Mouse (Mus musculus): ENCODE measurements around the gene Tmem184c. TPM values are rescaled to one million over a fixed set of nuclear protein-coding genes. Genes with fewer than 3 reads are reported as not detected.

The Tmem184c gene
- polyA plus RNA-seq, 1 experiment from 2014 or later = 65.4 TPM

GRCm38 (mm10) chr8:77561441-77561840, 49.1 kb downstream of the Tmem184c start:
- Histone ChIP-seq H3K36me3 (replicated peaks; ENCODE audit: control insufficient read depth, insufficient read depth, low read depth, low read length) (peaks cover 13% of the 10 kb centered on the region), H3K27ac (replicated peaks; ENCODE audit: low read depth, low read length) (no peak overlapping the region), H3K4me2 (ENCODE audit: low read depth, low read length) (no peak overlapping the region), H3K27me3 (ENCODE audit: control insufficient read depth, insufficient read depth, low read length) (no peaks in the 10 kb centered on the region), H3K9ac (replicated peaks; ENCODE audit: low read length) (no peak overlapping the region), H3K4me3 (ENCODE audit: low read depth, low read length) (no peak overlapping the region), H3K9me3 (replicated peaks; ENCODE audit: control insufficient read depth, low read length) (no peaks in the 10 kb centered on the region), H3K4me1 (ENCODE audit: control insufficient read depth, insufficient read depth, low read length) (no peaks in the 10 kb centered on the region)
- no peak for ATAC-seq (replicated peaks; ENCODE audit: insufficient number of reproducible peaks, low FRiP score, low TSS enrichment, low read depth)
- 91% methylated on average over 3 of the region's 3 CpGs for WGBS
- DNase-seq (ENCODE audit: low spot score) = no peak

GRCm38 (mm10) chr8:77552491-77552890, 58.0 kb downstream of the Tmem184c start:
- ATAC-seq (replicated peaks; ENCODE audit: insufficient number of reproducible peaks, low FRiP score, low TSS enrichment, low read depth) = no peak
- no peaks in the 10 kb centered on the region; the same call in 1 of the 2 replicates for H3K9me3 ChIP-seq (replicated peaks; ENCODE audit: control insufficient read depth, low read length)
- 93% methylated on average over 3 of the region's 3 CpGs for WGBS
- H3K4me1 ChIP-seq (ENCODE audit: control insufficient read depth, insufficient read depth, low read length) = no peaks in the 10 kb centered on the region
- H3K36me3 ChIP-seq (replicated peaks; ENCODE audit: control insufficient read depth, insufficient read depth, low read depth, low read length) = no peaks in the 10 kb centered on the region; the same call in 1 of the 2 replicates
- H3K27ac ChIP-seq (replicated peaks; ENCODE audit: low read depth, low read length) = no peak overlapping the region
- H3K9ac ChIP-seq (replicated peaks; ENCODE audit: low read length) = no peak overlapping the region
- no peaks in the 10 kb centered on the region for H3K27me3 ChIP-seq (ENCODE audit: control insufficient read depth, insufficient read depth, low read length)
- no peak for DNase-seq (ENCODE audit: low spot score)
- H3K4me2 ChIP-seq (ENCODE audit: low read depth, low read length) = no peak overlapping the region
- no peak overlapping the region for H3K4me3 ChIP-seq (ENCODE audit: low read depth, low read length)

- DNase-seq (ENCODE audit: low spot score) = peak; percentile 61
- WGBS = 31% methylated on average over 7 of the region's 7 CpGs
- peak overlapping the region; percentile 84 for H3K4me3 ChIP-seq (ENCODE audit: low read depth, low read length)
Observed at GRCm38 (mm10) chr8:77549881-77550580, 60.5 kb downstream of the Tmem184c start.

GRCm38 (mm10) chr8:77549121-77549706, 61.3 kb downstream of the Tmem184c start, which contains the start of gene Prmt9:
TSS of gene Prmt9 (plus strand) at chr8:77549397.
- Histone ChIP-seq H3K27me3 (ENCODE audit: control insufficient read depth, insufficient read depth, low read length) (no peaks in the 10 kb centered on the region), H3K27ac (replicated peaks; ENCODE audit: low read depth, low read length) (peak within 1 kb of the TSS; percentile 52; the same call in 1 of the 2 replicates), H3K9ac (replicated peaks; ENCODE audit: low read length) (peak within 1 kb of the TSS; percentile 92), H3K36me3 (replicated peaks; ENCODE audit: control insufficient read depth, insufficient read depth, low read depth, low read length) (no peaks in the 10 kb centered on the region; the same call in 1 of the 2 replicates), H3K4me1 (ENCODE audit: control insufficient read depth, insufficient read depth, low read length) (no peaks in the 10 kb centered on the region), H3K9me3 (replicated peaks; ENCODE audit: control insufficient read depth, low read length) (no peaks in the 10 kb centered on the region; the same call in 1 of the 2 replicates), H3K4me2 (ENCODE audit: low read depth, low read length) (peak within 1 kb of the TSS; percentile 73), H3K4me3 (ENCODE audit: low read depth, low read length) (peak within 1 kb of the TSS; percentile 84)
- ATAC-seq (replicated peaks; ENCODE audit: insufficient number of reproducible peaks, low FRiP score, low TSS enrichment, low read depth) (peak; percentile 95), DNase-seq (ENCODE audit: low spot score) (peak; percentile 95)
- WGBS = 4% methylated on average over 42 of the region's 42 CpGs

More at GRCm38 (mm10) chr8:77549881-77550580, 60.5 kb downstream of the Tmem184c start:
- Histone ChIP-seq H3K27ac (replicated peaks; ENCODE audit: low read depth, low read length) (no peak overlapping the region), H3K4me1 (ENCODE audit: control insufficient read depth, insufficient read depth, low read length) (no peaks in the 10 kb centered on the region), H3K4me2 (ENCODE audit: low read depth, low read length) (peak overlapping the region; percentile 73), H3K27me3 (ENCODE audit: control insufficient read depth, insufficient read depth, low read length) (no peaks in the 10 kb centered on the region), H3K36me3 (replicated peaks; ENCODE audit: control insufficient read depth, insufficient read depth, low read depth, low read length) (no peaks in the 10 kb centered on the region; the same call in 1 of the 2 replicates), H3K9ac (replicated peaks; ENCODE audit: low read length) (peak overlapping the region; percentile 92), H3K9me3 (replicated peaks; ENCODE audit: control insufficient read depth, low read length) (no peaks in the 10 kb centered on the region; the same call in 1 of the 2 replicates)
- no peak; the same call in 1 of the 2 replicates for ATAC-seq (replicated peaks; ENCODE audit: insufficient number of reproducible peaks, low FRiP score, low TSS enrichment, low read depth)

Other genes with a start within 250 kb of the Tmem184c start
- gene Arhgap10, start 92.7 kb downstream of the Tmem184c start, polyA plus RNA-seq (2014; fragmentation: Nextera tagmentation; extraction: Ambion mirVana) = 23.0 and 26.3 TPM in 2 replicates
- 22.9 and 26.0 TPM in 2 replicates for gene Prmt9, start 61.3 kb downstream of the Tmem184c start, polyA plus RNA-seq (2014; fragmentation: Nextera tagmentation; extraction: Ambion mirVana)
- gene Ednra, start 113.8 kb upstream of the Tmem184c start, polyA plus RNA-seq (2014; fragmentation: Nextera tagmentation; extraction: Ambion mirVana) = 53.9 and 60.4 TPM in 2 replicates

All from embryonic facial prominence, embryonic 11.5 days (tissue).